8 mouse cellular contexts compared by ENCODE assay signal in genomic region chr7:98729661-98730271, GRCm38 (mm10). TPM values are rescaled to one million over a fixed set of nuclear protein-coding genes. Genes with fewer than 3 reads are reported as not detected.
A peak's percentile ranks its signal among the peaks of the same experiment; 100 is the strongest.
DNase-seq lines count a peak whose midpoint lies in the region; ATAC-seq and TF ChIP-seq lines count a peak whose summit lies in the region.

No protein-coding gene starts in this region.

- no peaks in the 10 kb centered on the region for H3K36me3 ChIP-seq in heart, embryonic 12.5 days
- no peaks in the 10 kb centered on the region for H3K36me3 ChIP-seq in forebrain, embryonic 16.5 days (ENCODE audit: control insufficient read depth, insufficient read depth)
- no peaks in the 10 kb centered on the region for H3K36me3 ChIP-seq in limb, embryonic 14.5 days (ENCODE audit: control insufficient read depth, insufficient read depth, low read length)

- intact Hi-C loops in gastrocnemius, postnatal 14 days (cut with DNase I; ENCODE audit: low total_unique reads), result no loop called here

- H3K9me3 ChIP-seq in heart, embryonic 12.5 days (replicated peaks), result no peaks in the 10 kb centered on the region
- H3K9me3 ChIP-seq in forebrain, embryonic 16.5 days (ENCODE audit: control insufficient read depth, low read length), result no peaks in the 10 kb centered on the region
- H3K9me3 ChIP-seq in limb, embryonic 14.5 days (ENCODE audit: control insufficient read depth, low read length), result no peaks in the 10 kb centered on the region

- ATAC-seq in heart, embryonic 12.5 days (ENCODE audit: insufficient number of reproducible peaks, low FRiP score), result no peak
- 0 out of 2 replicates have a peak, but pooled peaks have one; percentile 38 for ATAC-seq in forebrain, embryonic 16.5 days
- no peak for ATAC-seq in limb, embryonic 14.5 days (ENCODE audit: low FRiP score, low read depth)

- H3K27me3 ChIP-seq in heart, embryonic 12.5 days (replicated peaks), result peaks cover 29% of the 10 kb centered on the region
- 0 out of 2 replicates have a peak, but pooled peaks cover 3% of the 10 kb centered on the region for H3K27me3 ChIP-seq in forebrain, embryonic 16.5 days (replicated peaks; ENCODE audit: control insufficient read depth, insufficient read depth, low read length)
- peaks cover 3% of the 10 kb centered on the region; the same call in 1 of the 2 replicates for H3K27me3 ChIP-seq in limb, embryonic 14.5 days (ENCODE audit: control insufficient read depth, insufficient read depth, low read length)

- H3K4me2 ChIP-seq in heart, embryonic 12.5 days, result peak overlapping the region; percentile 62
- peak overlapping the region; percentile 51 for H3K4me2 ChIP-seq in forebrain, embryonic 16.5 days (ENCODE audit: low read length)
- peak overlapping the region; percentile 35 for H3K4me2 ChIP-seq in limb, embryonic 14.5 days (replicated peaks; ENCODE audit: low read depth, low read length, severe bottlenecking)

- H3K9ac ChIP-seq in heart, embryonic 12.5 days, result no peak overlapping the region; the same call in 1 of the 2 replicates
- H3K9ac ChIP-seq in forebrain, embryonic 16.5 days (replicated peaks; ENCODE audit: low read depth, low read length), result peak overlapping the region; percentile 42; the same call in 1 of the 2 replicates
- no peak overlapping the region for H3K9ac ChIP-seq in limb, embryonic 14.5 days (ENCODE audit: low read depth, low read length, severe bottlenecking)

- H3K27ac ChIP-seq in heart, embryonic 12.5 days (ENCODE audit: poor library complexity, severe bottlenecking), result no peak overlapping the region
- no peak overlapping the region; the same call in 1 of the 2 replicates for H3K27ac ChIP-seq in forebrain, embryonic 16.5 days (ENCODE audit: low read length)
- H3K27ac ChIP-seq in limb, embryonic 14.5 days (replicated peaks; ENCODE audit: low read depth, low read length), result no peak overlapping the region

- peak overlapping the region; percentile 27 for H3K4me3 ChIP-seq in heart, embryonic 12.5 days
- peak overlapping the region; percentile 30 for H3K4me3 ChIP-seq in forebrain, embryonic 16.5 days (replicated peaks; ENCODE audit: low read length)
- no peak overlapping the region for H3K4me3 ChIP-seq in limb, embryonic 14.5 days (replicated peaks; ENCODE audit: low read length)

- DNase-seq in heart, adult 18-20 months, result no peak
- DNase-seq in R1 (ENCODE audit: low read depth, low spot score), result peak; percentile 57
- DNase-seq in limb, embryonic 14.5 days (ENCODE audit: low spot score), result no peak
- DNase-seq in gastrocnemius, postnatal 14 days, result no peak
- DNase-seq in left cerebral cortex, adult 9 months (ENCODE audit: low spot score in 2 of 2), result no peak
- no peak for DNase-seq in yolk sac, embryonic 10.5 days (ENCODE audit: low spot score)

- 23% methylated on average over 19 of the region's 19 CpGs for WGBS in heart, embryonic 12.5 days
- 9% methylated on average over 19 of the region's 19 CpGs for WGBS in forebrain, embryonic 16.5 days
- 21% methylated on average over 19 of the region's 19 CpGs for WGBS in limb, embryonic 14.5 days

- H3K4me1 ChIP-seq in heart, embryonic 12.5 days (replicated peaks), result peaks cover 9% of the 10 kb centered on the region
- peaks cover 10% of the 10 kb centered on the region for H3K4me1 ChIP-seq in forebrain, embryonic 16.5 days (replicated peaks; ENCODE audit: control insufficient read depth, insufficient read depth, low read length)
- peaks cover 30% of the 10 kb centered on the region for H3K4me1 ChIP-seq in limb, embryonic 14.5 days (ENCODE audit: control insufficient read depth, insufficient read depth, low read length)

- no peak for TF ChIP-seq POLR2A in limb, embryonic 14.5 days (IDR thresholded peaks at IDR 0.05; ENCODE audit: borderline replicate concordance, extremely low read depth, insufficient read depth, insufficient read length)

RNA-seq across cellular contexts. Expression of gene Thap12, which starts 26.9 kb away (rescaled TPM):
- 49.2 and 50.1 TPM in 2 replicates for polyA plus RNA-seq in heart, embryonic 12.5 days (2016; fragmentation: Nextera tagmentation; extraction: Ambion mirVana)
- total RNA-seq in heart, adult 18-20 months (2021), result 10 to 100 TPM; 77.9 to 83.9 TPM
- 50.8 and 54.8 TPM in 2 replicates for polyA plus RNA-seq in forebrain, embryonic 16.5 days (2015; fragmentation: Nextera tagmentation; extraction: Ambion mirVana)
- polyA plus RNA-seq in limb, embryonic 14.5 days (2012; rRNA removed), result 35.4 and 42.1 TPM in 2 replicates
- polyA plus RNA-seq in limb, embryonic 14.5 days (2014; fragmentation: Nextera tagmentation; extraction: Ambion mirVana), result 68.5 and 76.8 TPM in 2 replicates
- 10 to 100 TPM; 72.2 to 81.4 TPM for total RNA-seq in gastrocnemius, postnatal 14 days (2021)
